Mouse (Mus musculus): ENCODE measurements around the gene Rnf8. TPM values are rescaled to one million over a fixed set of nuclear protein-coding genes. Genes with fewer than 3 reads are reported as not detected.

The Rnf8 gene
- total RNA-seq, 1 experiment from 2014 or later: 51.9 TPM

- ATAC-seq (ENCODE audit: extremely low read depth, insufficient number of reproducible peaks, low FRiP score, poor library complexity, severe bottlenecking): no peak
These were observed 56.4 kb downstream of the Rnf8 start for GRCm38 (mm10) chr17:29671021-29671420.

GRCm38 (mm10) chr17:29673325-29673724 lies 58.7 kb downstream of the Rnf8 start:
- no peak for ATAC-seq (ENCODE audit: extremely low read depth, insufficient number of reproducible peaks, low FRiP score, poor library complexity, severe bottlenecking)

- no peak for ATAC-seq (ENCODE audit: extremely low read depth, insufficient number of reproducible peaks, low FRiP score, poor library complexity, severe bottlenecking)
These were observed 63.9 kb downstream of the Rnf8 start for GRCm38 (mm10) chr17:29678526-29678925.

GRCm38 (mm10) chr17:29679038-29679767 lies 64.6 kb downstream of the Rnf8 start:
- ATAC-seq (ENCODE audit: extremely low read depth, insufficient number of reproducible peaks, low FRiP score, poor library complexity, severe bottlenecking): peak; percentile 62

- ATAC-seq (ENCODE audit: extremely low read depth, insufficient number of reproducible peaks, low FRiP score, poor library complexity, severe bottlenecking): no peak
These were observed 65.6 kb downstream of the Rnf8 start for GRCm38 (mm10) chr17:29680174-29680573.

- ATAC-seq (ENCODE audit: extremely low read depth, insufficient number of reproducible peaks, low FRiP score, poor library complexity, severe bottlenecking): no peak
These were observed 66.3 kb downstream of the Rnf8 start for GRCm38 (mm10) chr17:29680921-29681320.

GRCm38 (mm10) chr17:29681669-29682068 lies 67.1 kb downstream of the Rnf8 start:
- ATAC-seq (ENCODE audit: extremely low read depth, insufficient number of reproducible peaks, low FRiP score, poor library complexity, severe bottlenecking): no peak; the same call in 1 of the 2 replicates

- no peak for ATAC-seq (ENCODE audit: extremely low read depth, insufficient number of reproducible peaks, low FRiP score, poor library complexity, severe bottlenecking)
These were observed 67.7 kb downstream of the Rnf8 start for GRCm38 (mm10) chr17:29682261-29682660.

- ATAC-seq (ENCODE audit: extremely low read depth, insufficient number of reproducible peaks, low FRiP score, poor library complexity, severe bottlenecking): no peak
These were observed 68.5 kb downstream of the Rnf8 start for GRCm38 (mm10) chr17:29683127-29683526.

GRCm38 (mm10) chr17:29684275-29684674 lies 69.7 kb downstream of the Rnf8 start:
- no peak for ATAC-seq (ENCODE audit: extremely low read depth, insufficient number of reproducible peaks, low FRiP score, poor library complexity, severe bottlenecking)

GRCm38 (mm10) chr17:29686771-29687170 lies 72.2 kb downstream of the Rnf8 start:
- no peak for ATAC-seq (ENCODE audit: extremely low read depth, insufficient number of reproducible peaks, low FRiP score, poor library complexity, severe bottlenecking)

GRCm38 (mm10) chr17:29687373-29687772 lies 72.8 kb downstream of the Rnf8 start:
- no peak for ATAC-seq (ENCODE audit: extremely low read depth, insufficient number of reproducible peaks, low FRiP score, poor library complexity, severe bottlenecking)

GRCm38 (mm10) chr17:29688610-29689009 lies 74.0 kb downstream of the Rnf8 start:
- no peak for ATAC-seq (ENCODE audit: extremely low read depth, insufficient number of reproducible peaks, low FRiP score, poor library complexity, severe bottlenecking)

- ATAC-seq (ENCODE audit: extremely low read depth, insufficient number of reproducible peaks, low FRiP score, poor library complexity, severe bottlenecking): no peak
These were observed 75.7 kb downstream of the Rnf8 start for GRCm38 (mm10) chr17:29690257-29690656.

GRCm38 (mm10) chr17:29692827-29693226 lies 78.2 kb downstream of the Rnf8 start:
- ATAC-seq (ENCODE audit: extremely low read depth, insufficient number of reproducible peaks, low FRiP score, poor library complexity, severe bottlenecking): no peak

GRCm38 (mm10) chr17:29693571-29693970 lies 79.0 kb downstream of the Rnf8 start:
- no peak for ATAC-seq (ENCODE audit: extremely low read depth, insufficient number of reproducible peaks, low FRiP score, poor library complexity, severe bottlenecking)

GRCm38 (mm10) chr17:29694516-29694915 lies 79.9 kb downstream of the Rnf8 start:
- no peak for ATAC-seq (ENCODE audit: extremely low read depth, insufficient number of reproducible peaks, low FRiP score, poor library complexity, severe bottlenecking)

Data from neutrophil, adult 5-6 weeks (primary cell).